ENCODE assay signal across 17 mouse cellular contexts in the genomic region with DNA sequence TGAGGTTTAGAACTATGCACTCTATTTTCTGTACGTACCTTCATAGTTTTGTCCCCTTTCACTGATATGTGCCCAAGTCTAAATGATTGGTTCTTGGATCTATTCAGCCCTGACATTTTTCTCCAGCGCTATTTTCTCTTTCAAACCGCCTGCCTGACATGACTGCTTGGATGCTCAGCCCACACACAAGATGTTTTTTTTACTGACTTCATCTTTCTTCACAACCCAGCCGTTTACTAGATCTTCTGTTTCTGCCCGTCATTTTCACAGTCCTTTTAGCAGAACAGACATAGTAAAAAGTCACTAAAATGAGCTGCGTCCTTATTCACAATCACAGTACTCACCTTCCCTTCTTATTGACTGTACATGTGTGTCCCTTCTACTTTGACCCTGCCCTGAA.
DNase-seq lines count a peak whose midpoint lies in the region; TF ChIP-seq lines count a peak whose summit lies in the region.
"Had no signal": no experiment of that assay in that cellular context is flagged by ENCODE, and none has a peak within 500 bp of the region (broad histone marks: within the 10 kb centered on the region; RNA-seq: fewer than 3 reads in every experiment).

No protein-coding gene starts in this region.

- H3K4me3 ChIP-seq in layer of hippocampus, adult 2 months: no peak overlapping the region
- no peak overlapping the region for H3K4me3 ChIP-seq in left cerebral cortex, adult 2 months
- H3K4me3 ChIP-seq: forebrain, embryonic 10.5 days; gastrocnemius, adult 2 months; hindbrain, embryonic 12.5 days; hindbrain, embryonic 15.5 days had no signal

- DNase-seq in layer of hippocampus, adult 2 months (ENCODE audit: low spot score in 2 of 2): peak in 1 of 2 experiments; percentile 56
- no peak for DNase-seq in layer of hippocampus, adult 11-12 months (ENCODE audit: low spot score)
- no peak for DNase-seq in left cerebral cortex, adult 2 months (ENCODE audit: extremely low spot score in 1 of 2, low spot score in 2 of 2)
- DNase-seq in left cerebral cortex, postnatal 4 days: no peak
- peak; percentile 77 for DNase-seq in brain, adult 2 months (ENCODE audit: low read depth, low spot score)
- DNase-seq in telencephalon, adult 2 months (ENCODE audit: low read depth, low spot score): peak; percentile 78
- DNase-seq: adrenal gland, adult 2 months; adrenal gland, postnatal 14 days; cerebellum, adult 11-12 months; cerebellum, adult 9-10 months; cerebellum, postnatal 14 days; gastrocnemius, adult 2 months; gastrocnemius, postnatal 14 days; heart, adult 11 months had no signal

- peak overlapping the region; percentile 24; the same call in 1 of the 2 replicates for H3K27ac ChIP-seq in layer of hippocampus, adult 2 months
- peak overlapping the region; percentile 69 for H3K27ac ChIP-seq in left cerebral cortex, adult 2 months
- H3K27ac ChIP-seq: forebrain, embryonic 10.5 days; gastrocnemius, adult 2 months; hindbrain, embryonic 12.5 days; hindbrain, embryonic 15.5 days had no signal

- intact Hi-C loops in left cerebral cortex, adult 2 months (cut with DNase I): loop anchor here (5.0 kb wide), 1 partner anchor 33 kb away; no protein-coding TSS in a partner anchor
- intact Hi-C loops in left cerebral cortex, postnatal 4 days (cut with DNase I): no loop called here

- no peak for TF ChIP-seq CTCF in layer of hippocampus, adult 2 months (conservative IDR thresholded peaks at IDR 0.05)
- TF ChIP-seq CTCF in left cerebral cortex, adult 2 months (IDR thresholded peaks at IDR 0.05): no peak

Comparison
In these comparisons a context has a peak if more than half of its experiments do, and no peak if none do; other contexts are left out.
1. DNase-seq: peak in brain, adult 2 months (single experiment) and telencephalon, adult 2 months (single experiment); none in layer of hippocampus, adult 11-12 months (single experiment), left cerebral cortex, adult 2 months (0 of 2) and left cerebral cortex, postnatal 4 days (single experiment).